Mouse (Mus musculus) natural killer cell, adult 2 months (primary cell): Measurements from ENCODE around the gene BC005561.
A peak's percentile ranks its signal among the peaks of the same experiment; 100 is the strongest.
"Not testable (repeated sequence)": the region's sequence is repeated elsewhere in the genome, so short reads cannot be mapped to it uniquely, and the experiment has no call there.

ENCODE experiments used
- DNase-seq, 2 experiments: peaks; one replicate each; pipeline ENCODE4 v3.0.0; 2022; ENCODE audit warnings: low spot score in 2 of 2

Gene BC005561

DNA sequence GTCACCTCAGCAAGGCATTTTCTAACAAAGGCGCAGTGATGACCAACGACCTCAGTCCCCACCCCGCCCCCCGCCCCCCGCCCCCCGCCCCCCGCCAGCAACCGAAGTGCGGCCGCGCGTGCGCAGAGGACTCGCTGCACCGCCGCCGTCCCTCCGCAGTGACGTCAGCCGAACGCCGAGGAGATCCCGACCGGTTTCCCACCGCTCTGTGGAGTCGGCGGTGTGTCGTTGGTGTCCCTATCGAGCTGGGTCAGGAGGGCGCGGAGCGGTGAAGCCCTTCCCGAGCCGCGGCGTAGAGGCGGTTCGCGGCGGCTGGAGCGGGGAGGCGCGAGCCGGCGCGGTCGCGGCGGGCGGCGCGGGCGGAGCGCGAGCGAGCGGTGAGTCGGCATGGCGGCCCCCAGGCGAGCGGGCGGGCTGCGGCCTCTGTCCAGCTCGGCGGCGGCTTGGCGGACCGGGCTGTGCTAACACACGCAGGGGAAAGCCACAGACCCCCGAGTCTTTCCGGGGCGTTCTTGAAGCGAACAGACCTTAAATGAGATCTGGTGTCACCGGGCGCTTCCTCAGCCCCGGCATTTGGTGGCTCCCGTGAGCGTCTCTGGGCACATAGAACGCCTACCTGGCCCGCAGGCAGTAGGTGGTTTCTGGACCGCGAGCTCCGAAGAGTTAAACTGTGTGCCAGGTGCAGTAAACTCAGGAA, at the start of gene BC005561:
Gene BC005561 (plus strand): TSS at position 158 of the 697 bp plus-strand sequence.
- DNase-seq: peak; percentile 77

- DNase-seq: no peak
Observed at GRCm38 (mm10) chr5:104458832-104459705, 49.1 kb upstream of the BC005561 start, which contains the start of gene Pkd2. Pkd2 (plus strand) TSS chr5:104459450.

- no peak for DNase-seq
Observed at GRCm38 (mm10) chr5:104459706-104460455, 48.3 kb upstream of the BC005561 start.

DNA sequence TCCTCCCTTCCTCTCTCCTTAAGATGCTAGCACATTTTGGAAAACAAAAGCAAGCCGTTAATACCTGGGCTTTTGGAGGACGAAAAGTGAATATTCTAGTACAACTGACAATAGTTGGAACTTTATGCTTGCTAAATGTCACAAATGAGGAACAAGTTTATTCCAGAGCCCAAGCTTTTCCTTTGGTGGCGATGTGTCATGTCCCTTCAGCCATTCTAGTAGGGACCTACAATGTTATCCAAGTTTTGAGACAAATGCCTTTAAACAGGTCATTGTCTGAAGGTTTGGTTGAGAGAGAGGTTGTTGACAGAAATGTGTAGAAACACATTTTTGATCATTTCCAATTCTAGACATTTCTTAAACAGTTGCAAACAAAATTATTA, 47.7 kb upstream of the BC005561 start:
- DNase-seq: no peak

DNA sequence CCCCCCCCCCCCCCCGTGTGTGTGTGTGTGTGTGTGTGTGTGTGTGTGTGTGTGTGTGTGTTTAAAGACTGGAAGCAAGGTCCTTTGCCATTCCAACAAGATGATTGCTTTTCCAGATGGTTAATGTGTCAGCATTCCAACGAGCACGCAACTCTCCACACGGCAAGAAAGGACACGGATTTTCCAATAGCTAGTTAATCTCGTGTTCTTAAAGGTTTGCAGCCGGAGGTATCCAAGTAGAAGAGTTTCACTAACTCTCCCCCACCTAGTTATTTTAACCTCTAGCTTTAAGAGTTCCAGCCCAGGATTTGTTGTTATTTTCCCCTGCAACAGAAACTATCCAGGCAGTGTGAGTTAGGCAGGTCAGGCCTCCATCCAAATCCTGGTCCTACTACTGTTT, 47.3 kb upstream of the BC005561 start:
- no peak for DNase-seq

GRCm38 (mm10) chr5:104465279-104465678, 42.9 kb upstream of the BC005561 start:
- DNase-seq: no peak

DNA sequence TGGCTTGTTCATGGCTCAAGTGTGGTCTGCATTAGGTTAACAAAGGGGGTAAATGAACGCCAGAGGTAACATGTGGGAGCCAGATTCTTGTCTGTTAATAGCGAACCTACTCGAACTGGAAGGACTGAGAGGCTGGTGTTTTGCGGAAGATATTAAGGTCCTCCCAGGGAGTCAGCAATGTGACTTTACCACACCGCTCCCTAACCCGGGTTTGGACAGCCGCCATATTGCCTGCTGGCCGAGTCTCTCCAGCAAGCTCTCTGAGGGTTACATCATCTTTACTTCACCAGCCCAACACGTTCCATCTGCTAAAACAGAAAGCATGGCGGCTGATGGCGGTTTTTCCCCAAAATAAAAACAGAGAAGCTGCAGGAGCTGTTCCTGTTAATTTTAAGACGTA, 42.4 kb upstream of the BC005561 start:
- DNase-seq: no peak

- no peak for DNase-seq
Observed at GRCm38 (mm10) chr5:104466816-104467215, 41.3 kb upstream of the BC005561 start.

DNA sequence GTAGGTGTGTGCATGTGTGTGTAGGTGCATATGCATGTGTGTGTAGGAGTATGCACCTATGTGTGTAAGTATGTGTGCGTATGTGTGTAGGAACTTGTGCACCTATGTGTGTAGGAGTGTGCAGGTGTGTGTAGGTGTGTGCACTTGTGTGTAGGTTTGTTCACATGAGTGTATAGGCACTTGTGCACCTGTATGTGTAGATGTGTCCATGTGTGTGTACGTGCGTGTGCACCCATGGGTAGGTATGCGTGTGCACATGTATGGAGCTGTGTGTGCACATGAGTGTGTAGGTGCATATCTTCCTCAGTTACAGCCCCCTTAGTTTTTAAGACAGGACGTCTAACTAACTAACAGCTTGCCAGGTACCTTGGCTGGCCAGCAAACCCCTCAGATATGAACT, 39.6 kb upstream of the BC005561 start:
- no peak for DNase-seq

DNA sequence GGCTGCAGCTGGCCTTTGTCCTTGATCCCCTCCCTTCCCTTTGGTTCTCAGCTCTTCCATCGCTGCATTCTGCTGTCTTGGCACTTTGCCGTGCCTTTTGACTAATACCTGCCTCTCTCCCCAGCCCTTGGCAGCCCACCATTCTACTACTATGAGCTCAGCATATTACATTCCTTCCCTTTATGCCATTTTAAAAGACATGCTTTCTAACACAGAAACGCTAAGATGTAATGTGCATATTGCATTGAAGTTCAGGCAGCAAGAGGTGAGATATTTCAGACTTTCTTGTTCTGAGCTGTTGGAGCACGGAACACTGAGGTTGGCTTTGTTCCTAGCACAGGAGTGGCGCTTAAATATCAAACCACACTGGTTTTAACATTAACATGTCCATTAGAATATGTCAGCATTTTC, 37.2 kb upstream of the BC005561 start:
- DNase-seq: no peak

- no peak for DNase-seq
Observed at GRCm38 (mm10) chr5:104472371-104472770, 35.8 kb upstream of the BC005561 start.

- DNase-seq: no peak
Observed at GRCm38 (mm10) chr5:104480367-104480766, 27.8 kb upstream of the BC005561 start.

DNA sequence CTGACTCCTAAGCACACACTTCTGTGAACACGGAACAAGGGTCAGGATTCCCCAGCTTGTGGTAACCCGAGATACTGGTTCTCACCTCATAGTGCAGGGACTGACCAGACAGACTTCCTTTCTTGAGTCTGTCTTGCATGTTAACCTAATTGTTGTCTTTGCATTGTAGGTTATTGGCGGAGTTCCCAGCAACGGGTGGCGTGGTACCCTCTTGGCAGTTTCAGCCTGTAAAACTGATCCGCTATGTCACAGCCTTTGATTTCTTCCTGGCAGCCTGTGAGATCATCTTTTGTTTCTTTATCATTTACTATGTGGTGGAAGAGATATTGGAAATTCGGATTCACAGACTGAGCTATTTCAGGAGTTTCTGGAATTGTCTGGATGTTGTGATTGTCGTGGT, 25.3 kb upstream of the BC005561 start:
- no peak for DNase-seq

DNA sequence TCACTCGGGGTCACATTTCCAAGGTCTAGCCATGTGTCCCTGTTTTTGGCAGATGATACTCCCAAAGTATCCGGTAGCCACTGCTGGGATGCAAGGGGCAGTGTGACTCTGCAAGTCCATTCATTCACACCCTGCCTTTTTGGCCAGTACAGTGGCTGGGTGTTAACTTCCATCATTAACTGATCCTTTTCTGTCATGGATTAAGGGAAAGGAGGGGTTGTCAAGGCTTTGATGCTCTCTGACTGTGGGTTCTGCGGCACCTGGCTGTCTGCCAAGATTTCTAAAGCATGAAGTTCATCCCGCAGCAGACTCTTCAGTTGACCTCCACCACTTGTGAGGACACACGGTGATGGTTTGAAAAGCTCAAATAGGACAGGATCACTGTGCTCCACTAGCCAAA, 16.6 kb upstream of the BC005561 start:
- no peak for DNase-seq

DNA sequence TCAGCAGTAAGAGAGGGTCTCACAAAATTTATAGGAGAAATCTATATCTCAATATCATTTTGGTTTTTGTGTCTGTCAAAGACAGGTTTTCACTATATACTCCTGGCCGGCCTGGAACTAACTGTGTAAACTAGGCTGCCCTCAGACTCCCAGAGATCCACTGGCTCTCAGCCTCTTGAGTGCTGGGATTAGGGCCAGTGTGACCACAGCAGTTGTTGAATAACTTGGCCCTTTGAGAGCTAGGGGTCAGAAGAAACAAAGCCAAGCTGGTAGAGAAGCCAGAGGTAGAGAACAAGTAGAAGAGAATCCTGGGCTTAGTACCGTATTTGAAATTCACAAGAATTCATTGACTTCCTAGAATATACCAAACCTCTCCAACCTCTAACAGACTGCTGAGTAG, 3.3 kb upstream of the BC005561 start:
- DNase-seq: no peak

- no peak for DNase-seq
Observed at GRCm38 (mm10) chr5:104507829-104508194, 340 bp upstream of the BC005561 start.

- DNase-seq: no peak
Observed at GRCm38 (mm10) chr5:104511211-104511610, 3.1 kb downstream of the BC005561 start.

DNA sequence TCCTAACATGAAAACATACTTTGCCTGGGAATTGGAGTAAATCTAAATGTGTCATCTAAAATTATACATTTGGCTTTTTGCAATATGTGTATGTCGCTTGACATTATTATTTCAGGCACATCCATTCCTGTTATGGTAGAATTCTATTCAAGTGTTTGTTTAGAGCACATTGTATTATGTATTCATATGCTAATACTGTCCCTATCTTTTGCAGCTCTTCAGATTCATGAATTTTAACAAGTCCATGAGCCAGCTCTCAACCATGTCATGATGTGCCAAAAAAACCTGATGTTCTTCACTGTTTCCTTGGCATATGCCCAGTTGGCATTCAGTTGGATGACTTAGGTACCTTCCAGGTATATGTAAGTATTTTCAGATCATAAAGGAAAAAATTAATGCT, 30.5 kb downstream of the BC005561 start:
- no peak for DNase-seq

GRCm38 (mm10) chr5:104539331-104539730, 31.2 kb downstream of the BC005561 start:
- no peak for DNase-seq

DNA sequence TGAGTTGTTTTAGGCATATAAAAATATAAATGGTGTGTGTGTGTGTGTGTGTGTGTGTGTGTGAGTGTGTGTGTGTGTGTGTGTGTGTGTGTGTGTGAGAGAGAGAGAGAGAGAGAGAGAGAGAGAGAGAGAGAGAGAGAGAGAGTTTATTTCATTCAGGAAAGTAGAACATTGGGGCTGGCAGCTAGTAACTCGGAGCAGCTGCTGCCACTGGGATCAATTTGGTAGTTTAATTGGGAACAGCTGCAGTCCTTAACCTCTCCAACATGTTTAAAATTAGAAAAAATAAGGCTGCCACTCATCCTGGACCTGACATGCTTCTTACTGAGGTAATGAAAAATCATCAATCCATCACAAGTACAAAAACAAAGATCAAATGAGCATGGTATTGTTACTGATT, 59.9 kb downstream of the BC005561 start:
- DNase-seq: not testable (repeated sequence)

- no peak for DNase-seq
Observed at GRCm38 (mm10) chr5:104570766-104571165, 62.6 kb downstream of the BC005561 start.

- DNase-seq: peak; percentile 90 to 91
Observed at GRCm38 (mm10) chr5:104571282-104571921, 63.2 kb downstream of the BC005561 start.
